ENCODE assay signal across 8 mouse cellular contexts in genomic region chr17:6827740-6828461, GRCm38 (mm10). TPM values are rescaled to one million over a fixed set of nuclear protein-coding genes. Genes with fewer than 3 reads are reported as not detected.
DNase-seq lines count a peak whose midpoint lies in the region; ATAC-seq lines count a peak whose summit lies in the region.

No protein-coding gene starts in this region.

- H3K4me1 ChIP-seq in hindbrain, embryonic 16.5 days (ENCODE audit: control insufficient read depth, insufficient read depth, low read depth, low read length) = peaks cover 4% of the 10 kb centered on the region; the same call in 1 of the 2 replicates

- H3K36me3 ChIP-seq in hindbrain, embryonic 16.5 days (ENCODE audit: control insufficient read depth, insufficient read depth, low read length) = no peaks in the 10 kb centered on the region
- H3K36me3 ChIP-seq in macrophage (ENCODE audit: inconsistent target) = no peaks in the 10 kb centered on the region

- peak; percentile 93 for DNase-seq in WW6 (ENCODE audit: low read depth, low spot score)
- DNase-seq in cerebellum, postnatal 4 days (ENCODE audit: low spot score in 2 of 2) = peak; percentile 78 to 95
- DNase-seq in gastrocnemius, adult 18-20 months (ENCODE audit: low spot score) = peak; percentile 91
- DNase-seq in left cerebral cortex, adult 18-20 months (ENCODE audit: low spot score in 2 of 2) = peak; percentile 93 to 94
- peak; percentile 96 for DNase-seq in right cerebral cortex, adult 18-20 months
- DNase-seq in urinary bladder, postnatal 10 days (ENCODE audit: low spot score) = peak; percentile 85

- peak overlapping the region; percentile 87 for H3K4me2 ChIP-seq in hindbrain, embryonic 16.5 days (ENCODE audit: low read length)

- H3K79me2 ChIP-seq in macrophage (ENCODE audit: inconsistent target) = no peaks in the 10 kb centered on the region

- H3K4me3 ChIP-seq in hindbrain, embryonic 16.5 days (ENCODE audit: low read length) = peak overlapping the region; percentile 66
- H3K4me3 ChIP-seq in macrophage (ENCODE audit: inconsistent target) = peak overlapping the region; percentile 38

- peak overlapping the region; percentile 79 for H3K9ac ChIP-seq in hindbrain, embryonic 16.5 days (ENCODE audit: low read depth, low read length)

- no peaks in the 10 kb centered on the region; the same call in 1 of the 2 replicates for H3K27me3 ChIP-seq in hindbrain, embryonic 16.5 days (replicated peaks; ENCODE audit: control insufficient read depth, insufficient read depth, low read length)

- WGBS in hindbrain, embryonic 16.5 days = 1% methylated on average over 50 of the region's 64 CpGs
- 3% methylated on average over 60 of the region's 64 CpGs for WGBS in macrophage (ENCODE audit: missing documents)

- peak overlapping the region; percentile 98 for H3K27ac ChIP-seq in hindbrain, embryonic 16.5 days (ENCODE audit: low read depth, low read length)
- peak overlapping the region; percentile 89 for H3K27ac ChIP-seq in macrophage

- peak; percentile 98 for ATAC-seq in hindbrain, embryonic 16.5 days

- H3K9me3 ChIP-seq in hindbrain, embryonic 16.5 days (ENCODE audit: control insufficient read depth, low read length) = no peaks in the 10 kb centered on the region

RNA-seq across cellular contexts. Expression of gene Ezr, which starts 45.3 kb away (rescaled TPM):
- 1 to 10 TPM; 1.1 to 2.4 TPM for total RNA-seq in gastrocnemius, adult 18-20 months (2021)
- polyA plus RNA-seq in hindbrain, embryonic 16.5 days (2015; fragmentation: Nextera tagmentation; extraction: Ambion mirVana) = 69.9 and 73.3 TPM in 2 replicates
- 10 to 100 TPM; 42.4 to 46.8 TPM for total RNA-seq in left cerebral cortex, adult 18-20 months (2021)
- total RNA-seq in macrophage (2018; cell fraction: chromatin; rRNA removed) = 100 to 1,000 TPM in 5 of 26 experiments, 10 to 100 TPM in 14, 1 to 10 TPM in 7; 7.9 to 281 (median 15.4) TPM
- total RNA-seq in macrophage (2018; cell fraction: cytosol; rRNA removed) = 100 to 1,000 TPM in 2 of 26 experiments, 10 to 100 TPM in 24; 17.0 to 184 (median 26.5) TPM
- 100 to 1,000 TPM in 4 of 26 experiments, 10 to 100 TPM in 22; 11.8 to 184 (median 20.8) TPM for total RNA-seq in macrophage (2018; cell fraction: nucleus; rRNA removed)
- polyA plus RNA-seq in macrophage (2018) = 19.3 to 60.4 TPM (median 43.6 TPM) in 3 replicates

Comparison
In these comparisons a context has a peak if more than half of its experiments do, and no peak if none do; other contexts are left out.
1. Peak in every context shown above with its lines: DNase-seq, ATAC-seq, H3K4me3 ChIP-seq and H3K27ac ChIP-seq.
2. RNA of gene Ezr, which starts 45.3 kb away (total RNA-seq): 42.4 to 46.8 TPM in left cerebral cortex, adult 18-20 months; 1.1 to 2.4 TPM in gastrocnemius, adult 18-20 months; every median in the first group is over 10 times any median in the second.